Mouse (Mus musculus) megakaryocyte, adult 5-6 weeks (primary cell): ENCODE data around the gene Neo1. TPM values are rescaled to one million over a fixed set of nuclear protein-coding genes. Genes with fewer than 3 reads are reported as not detected.
A peak's percentile ranks its signal among the peaks of the same experiment; 100 is the strongest.
"Not testable (repeated sequence)": the region's sequence is repeated elsewhere in the genome, so short reads cannot be mapped to it uniquely, and the experiment has no call there.

Experiments used
- ATAC-seq: 2 replicates; pipeline ENCODE4 v1.8.0; 2016; ENCODE audit warnings: mild to moderate bottlenecking, inconsistent platforms; ENCODE audit not compliant: poor library complexity, severe bottlenecking
- total RNA-seq, 2 experiments: library from RNA; stranded (forward) in 1 of 2; stranded (reverse) in 1 of 2; fragments of 153-499, 151-499 nt in 1 of 2; fragments of 221-1000, 200-1000 nt in 1 of 2; gene quantifications; 2 replicates each; pipeline versions ENCODE4 v1.2.3 to v1.2.4; 2015 to 2017

Neo1 gene
- total RNA-seq, 2 experiments from 2014 or later: 0.15 to 0.91 TPM

DNA sequence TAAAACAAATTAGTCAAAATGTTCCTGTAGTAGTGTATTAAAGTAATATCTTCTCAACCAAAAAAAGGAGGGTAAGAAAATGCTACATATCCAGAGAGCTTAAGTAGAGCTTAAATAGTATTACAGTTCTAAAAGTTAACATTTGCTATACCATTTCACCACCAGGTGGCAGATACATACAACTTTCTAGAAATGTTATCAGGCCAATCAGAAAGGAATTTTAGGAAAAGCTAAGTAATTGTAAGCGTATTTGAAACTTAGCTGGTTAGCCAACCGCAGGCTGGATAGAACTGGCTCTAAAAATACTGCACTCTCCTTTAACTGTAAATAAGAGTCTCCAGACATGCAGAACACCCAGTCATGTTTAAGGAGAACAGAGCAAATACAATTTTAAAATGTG lies 22.9 kb downstream of the Neo1 start:
- ATAC-seq: no peak

DNA sequence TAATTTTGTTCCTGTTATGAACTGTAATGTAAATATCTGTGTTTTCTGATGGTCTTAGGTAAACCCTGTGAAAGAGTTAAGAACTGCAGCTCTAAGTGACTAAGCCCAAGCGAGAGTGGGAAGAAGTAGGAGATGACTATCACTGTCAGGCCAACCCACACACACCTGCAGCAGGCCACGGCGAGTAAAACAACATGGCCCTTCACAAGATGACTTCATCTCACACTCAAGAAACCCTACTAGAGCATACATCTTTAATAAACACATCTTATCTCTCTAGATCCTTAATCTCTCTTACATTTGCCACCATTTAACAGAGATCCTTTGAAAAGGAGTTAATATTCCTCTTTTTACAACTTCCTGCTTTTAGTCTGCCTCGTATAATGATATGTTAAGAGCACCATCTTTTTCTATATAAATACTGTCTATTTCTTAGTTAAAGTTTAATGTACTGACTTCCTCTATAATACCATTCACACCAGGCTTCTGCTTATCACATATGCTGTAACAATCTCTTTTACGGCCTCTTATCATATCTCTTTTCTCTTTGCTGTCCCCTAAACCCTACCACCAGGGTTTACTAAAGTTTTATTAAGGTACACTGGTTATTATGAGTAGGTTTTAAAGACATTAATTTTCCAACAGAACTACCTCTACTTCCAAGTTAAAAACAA lies 46.8 kb downstream of the Neo1 start:
- ATAC-seq: no peak

- ATAC-seq: no peak
These were observed 57.2 kb downstream of the Neo1 start for GRCm38 (mm10) chr9:58979034-58979433.

DNA sequence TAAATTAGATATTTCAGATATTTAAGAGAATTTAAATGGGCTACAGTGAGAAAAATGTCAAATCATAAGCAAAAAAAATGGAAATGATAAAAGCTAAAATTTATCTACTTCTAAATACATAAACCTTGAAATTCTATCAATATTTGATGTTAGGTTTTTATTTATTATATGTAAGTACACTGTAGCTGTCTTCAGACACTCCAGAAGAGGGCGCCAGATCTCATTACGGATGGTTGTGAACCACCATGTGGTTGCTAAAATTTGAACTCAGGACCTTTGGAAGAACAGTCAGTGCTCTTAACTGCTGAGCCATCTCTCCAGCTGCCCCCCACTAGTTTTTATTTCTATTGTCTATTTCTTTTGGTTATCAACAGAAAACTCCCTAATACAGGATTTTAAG lies 65.1 kb downstream of the Neo1 start:
- not testable (repeated sequence) for ATAC-seq

GRCm38 (mm10) chr9:58967371-58967770 lies 68.9 kb downstream of the Neo1 start:
- ATAC-seq: no peak

- ATAC-seq: no peak
These were observed 80.7 kb downstream of the Neo1 start for GRCm38 (mm10) chr9:58955507-58955906.

DNA sequence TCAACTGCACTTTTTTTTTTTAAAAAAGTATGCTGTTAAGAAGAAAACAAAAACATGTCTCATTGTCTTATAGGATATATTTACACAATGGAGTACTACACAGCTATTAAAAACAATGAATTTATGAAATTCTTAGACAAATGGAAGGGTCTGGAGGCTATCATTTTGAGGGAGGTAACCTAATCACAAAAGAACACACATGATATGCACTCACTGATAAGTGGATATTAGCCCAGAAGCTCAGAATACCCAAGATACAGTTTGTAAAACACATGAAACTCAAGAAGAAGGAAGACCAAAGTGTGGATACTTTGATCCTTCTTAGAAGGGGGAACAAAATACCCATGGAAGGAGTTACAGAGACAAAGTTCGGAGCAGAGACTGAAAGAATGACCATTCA lies 90.3 kb downstream of the Neo1 start:
- ATAC-seq: not testable (repeated sequence)

GRCm38 (mm10) chr9:58934776-58935175 lies 101.5 kb downstream of the Neo1 start:
- no peak for ATAC-seq

GRCm38 (mm10) chr9:58928103-58928502 lies 108.1 kb downstream of the Neo1 start:
- 0 out of 2 replicates have a peak, but pooled peaks have one; percentile 40 for ATAC-seq

- ATAC-seq: peak; percentile 77
These were observed 133.2 kb downstream of the Neo1 start for GRCm38 (mm10) chr9:58902869-58903585.

DNA sequence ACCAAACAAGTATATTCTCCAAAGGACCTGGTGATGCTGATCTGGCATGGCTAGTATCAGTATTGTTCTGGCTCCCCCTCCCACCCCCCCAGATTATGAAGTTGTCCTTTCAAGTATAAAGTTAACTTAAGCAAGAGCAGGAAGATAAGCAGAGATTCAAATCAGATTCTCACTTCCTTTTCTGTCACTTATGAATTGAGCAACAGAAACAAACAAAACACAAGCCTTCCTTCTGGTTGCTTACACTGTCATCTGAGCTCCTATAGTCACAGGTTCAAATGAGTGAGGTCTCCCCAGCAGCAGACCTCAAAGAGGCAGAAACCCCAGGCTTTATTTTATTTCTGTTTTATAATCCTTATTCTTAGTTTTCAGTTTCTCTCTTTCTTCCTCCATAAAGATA lies 136.6 kb downstream of the Neo1 start:
- ATAC-seq: peak; percentile 63

DNA sequence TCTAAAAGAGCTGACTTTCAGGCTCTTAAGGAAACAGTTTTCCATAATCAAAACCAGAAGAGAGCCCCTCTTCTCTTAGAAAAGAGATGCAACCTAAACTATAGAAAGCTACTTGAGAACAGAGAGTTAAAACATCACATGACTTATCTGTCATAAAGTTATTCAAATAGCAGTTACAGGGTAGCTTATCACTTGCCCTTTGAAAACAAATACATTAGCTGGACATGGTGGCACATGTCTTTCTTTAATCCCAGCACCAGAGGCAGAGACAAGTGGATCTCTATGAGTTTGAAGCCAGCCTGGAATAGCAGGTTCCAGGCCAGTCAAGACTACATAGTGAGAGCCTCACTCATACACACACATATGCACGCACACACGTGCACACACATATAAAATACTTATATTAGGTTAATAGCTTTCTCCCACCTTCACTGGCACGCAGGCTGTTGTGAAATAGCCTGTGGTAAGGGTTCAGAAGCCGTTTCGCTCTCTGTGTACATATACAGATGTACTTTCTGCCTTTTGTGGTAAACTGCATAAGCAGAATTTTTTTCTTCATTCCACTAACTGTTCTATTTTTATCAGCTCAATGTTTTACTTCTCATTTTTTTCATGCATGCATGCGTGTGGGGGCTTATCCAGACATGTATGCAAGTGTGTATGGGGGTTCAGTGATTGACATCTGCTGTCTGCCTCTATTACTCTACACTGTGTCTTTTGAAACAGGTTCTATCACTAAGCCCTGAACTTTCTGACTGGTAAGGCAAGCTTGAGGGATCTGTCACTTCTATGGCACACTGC lies 144.2 kb downstream of the Neo1 start:
- peak; percentile 72 for ATAC-seq

- no peak for ATAC-seq
These were observed 145.3 kb downstream of the Neo1 start for GRCm38 (mm10) chr9:58890893-58891292.

DNA sequence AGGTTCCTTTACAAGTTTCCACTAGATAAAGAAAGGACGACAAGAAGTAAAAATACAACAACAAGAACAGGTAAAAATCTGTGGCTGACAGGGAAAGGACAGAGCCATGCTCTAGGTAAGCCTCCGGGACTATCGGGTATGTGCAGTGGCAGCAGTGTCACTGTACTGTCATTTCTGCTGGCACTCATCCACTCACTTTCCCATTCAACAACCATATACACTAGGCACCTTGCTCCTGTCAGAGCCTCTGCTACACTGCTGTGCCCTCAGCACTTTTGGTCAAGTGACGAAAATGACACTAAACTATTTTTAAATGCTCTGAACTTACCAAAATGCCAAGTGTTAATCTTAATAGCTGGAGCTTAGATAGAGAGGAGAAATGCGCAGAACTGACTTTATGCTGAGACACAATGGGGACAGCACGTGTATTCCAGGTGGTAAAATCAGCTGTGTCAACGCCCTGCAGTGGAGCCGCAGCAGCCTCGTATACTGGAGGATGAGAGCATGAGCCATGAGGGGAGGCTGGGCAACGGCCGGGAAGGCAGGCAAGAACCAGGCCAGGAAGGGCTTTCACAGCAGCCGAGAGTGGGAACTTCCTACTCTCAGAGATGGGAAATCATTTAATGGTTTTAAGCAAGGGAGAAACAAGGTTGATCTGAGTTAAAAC lies 146.3 kb downstream of the Neo1 start:
- no peak for ATAC-seq

GRCm38 (mm10) chr9:58882686-58883085 lies 153.6 kb downstream of the Neo1 start:
- no peak for ATAC-seq

DNA sequence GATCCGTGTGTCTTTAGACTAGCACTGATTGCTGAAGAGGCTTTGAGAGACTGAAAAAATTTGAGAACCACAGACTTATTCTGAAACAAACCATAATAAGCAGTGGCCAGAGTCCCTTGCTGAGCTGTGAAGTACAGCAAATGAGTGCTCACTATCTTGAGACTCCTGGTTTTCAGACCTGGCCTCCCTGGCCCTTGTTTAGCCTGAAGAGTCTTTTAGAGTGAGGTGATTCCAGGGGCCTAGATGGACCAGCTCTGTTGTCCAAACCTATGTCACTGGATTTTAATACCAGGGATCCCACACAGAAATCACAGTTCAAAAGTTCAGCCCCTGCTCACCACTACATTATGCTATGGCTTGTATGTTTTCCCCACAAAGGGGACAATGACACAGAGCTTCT lies 156.4 kb downstream of the Neo1 start:
- no peak for ATAC-seq

DNA sequence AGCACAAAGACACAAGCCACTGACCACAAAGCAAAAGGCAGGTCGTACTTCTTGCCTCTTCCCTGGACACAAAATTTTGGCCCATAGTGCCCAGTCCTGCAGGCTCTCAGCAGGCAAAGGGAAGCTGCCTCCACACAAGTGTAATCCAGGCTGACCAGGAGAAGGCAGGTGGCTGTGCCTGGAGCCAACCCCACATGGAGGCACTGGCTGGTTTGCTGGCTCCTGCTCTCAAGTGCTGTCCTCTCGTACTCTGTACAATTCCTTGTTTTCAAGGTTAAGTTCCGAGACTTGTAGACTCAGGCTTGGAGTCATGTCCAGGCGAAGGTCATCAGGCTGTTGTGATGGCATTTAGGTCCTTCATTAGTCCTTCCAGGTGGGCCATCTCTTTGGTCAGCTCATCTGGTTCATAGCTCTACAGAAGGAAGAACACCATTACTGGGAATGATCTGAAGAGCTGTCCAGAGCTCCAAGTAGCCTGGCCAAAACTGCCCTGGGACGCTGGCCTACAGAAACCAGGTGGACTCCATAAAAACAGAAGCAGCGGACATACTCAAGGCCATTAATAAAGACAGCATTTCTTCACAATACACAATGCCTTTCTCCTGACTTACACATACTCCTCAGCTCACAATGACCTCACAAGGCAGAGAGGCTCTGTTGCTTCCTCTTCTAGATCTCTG lies 159.2 kb downstream of the Neo1 start:
- ATAC-seq: no peak

DNA sequence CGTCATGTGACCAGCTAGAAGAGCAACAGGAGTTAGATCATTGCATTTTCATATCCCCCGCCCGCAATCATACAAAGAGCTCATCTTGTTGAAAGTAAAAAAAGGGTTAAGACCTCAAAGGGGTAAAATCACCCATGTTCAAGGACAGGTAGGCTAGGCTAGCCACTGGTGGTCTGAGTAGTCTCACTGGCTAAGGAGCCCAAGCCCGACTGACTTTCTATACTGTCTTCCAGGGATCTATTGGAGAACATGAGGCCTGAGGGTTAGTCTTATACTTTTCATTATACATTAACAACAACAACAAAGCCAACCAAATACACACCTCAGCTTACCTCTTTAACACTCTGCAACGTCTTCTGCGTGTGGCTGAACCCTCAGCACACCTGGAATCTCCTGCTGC lies 160.8 kb downstream of the Neo1 start:
- no peak for ATAC-seq

GRCm38 (mm10) chr9:58874354-58874753 lies 161.9 kb downstream of the Neo1 start:
- ATAC-seq: no peak

DNA sequence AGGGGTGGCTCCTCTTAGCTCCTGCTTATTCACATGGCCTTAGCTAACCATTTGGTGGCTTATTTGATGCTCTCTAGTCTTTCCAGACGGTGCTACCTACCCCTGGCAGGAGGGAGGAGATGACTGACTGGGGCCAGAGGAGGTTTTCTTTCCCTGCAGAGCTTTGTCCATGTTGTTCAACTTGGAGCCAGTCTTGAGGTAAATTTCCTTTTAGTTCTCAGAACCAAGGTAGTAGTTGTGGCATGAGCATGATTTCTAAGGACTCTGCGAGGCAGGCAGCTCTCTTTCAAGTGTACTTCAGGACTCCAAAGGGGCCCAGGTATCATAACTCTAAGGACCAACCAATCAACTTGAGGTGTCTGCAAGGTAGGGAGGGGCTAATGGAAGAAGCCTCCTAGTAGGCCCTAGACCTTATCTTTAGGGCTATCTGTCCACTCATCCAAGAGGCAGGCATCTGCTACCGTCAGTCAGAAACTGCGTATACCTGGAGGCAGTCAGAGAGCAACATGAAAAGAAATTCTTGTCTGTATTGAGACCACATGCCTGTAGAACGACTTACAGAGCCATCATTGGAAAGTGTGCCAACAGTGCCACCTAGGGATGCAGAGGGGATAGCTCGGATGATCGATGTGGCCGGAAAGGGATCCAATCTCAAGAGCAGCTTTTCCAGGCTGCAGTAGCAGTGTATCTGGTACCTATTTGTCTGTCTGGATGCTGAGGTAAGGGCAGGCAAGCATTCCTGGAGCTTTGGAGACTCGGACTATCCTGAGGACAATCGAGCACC lies 162.5 kb downstream of the Neo1 start:
- ATAC-seq: peak; percentile 62
